Comparison of ENCODE assay signal across 8 mouse cellular contexts in genomic region chr11:69992932-69993331, GRCm38 (mm10). TPM values are rescaled to one million over a fixed set of nuclear protein-coding genes. Genes with fewer than 3 reads are reported as not detected.
DNase-seq lines count a peak whose midpoint lies in the region; ATAC-seq and TF ChIP-seq lines count a peak whose summit lies in the region.

No protein-coding gene starts in this region.

- no peak for DNase-seq in gastrocnemius, adult 2 months
- no peak for DNase-seq in gastrocnemius, postnatal 14 days
- DNase-seq in testis, postnatal 14 days (ENCODE audit: low spot score): no peak
- no peak for DNase-seq in liver, embryonic 13.5 days
- DNase-seq in spleen, postnatal 14 days (ENCODE audit: low spot score in 2 of 2): no peak
- DNase-seq in left cerebral cortex, adult 11 months (ENCODE audit: low spot score): no peak
- no peak for DNase-seq in thymus, postnatal 4 days

- intact Hi-C loops in gastrocnemius, adult 2 months (cut with DNase I): loop anchor here (10.0 kb wide), 3 partner anchors 328 to 652 kb away; partner anchors contain the start of genes Cd68, Kdm6b, Mpdu1 and Rnf167
- intact Hi-C loops in gastrocnemius, postnatal 14 days (cut with DNase I; ENCODE audit: low total_unique reads): no loop called here

- TF ChIP-seq POLR2A in testis, adult 2 months (IDR thresholded peaks at IDR 0.05; ENCODE audit: control insufficient read depth, low read depth, low read length): no peak

- peak overlapping the region; percentile 86 for H3K9ac ChIP-seq in liver, embryonic 13.5 days

- no peaks in the 10 kb centered on the region for H3K27me3 ChIP-seq in testis, adult 2 months (ENCODE audit: control insufficient read depth, insufficient read depth, low read length)
- no peaks in the 10 kb centered on the region for H3K27me3 ChIP-seq in liver, embryonic 13.5 days

- H3K4me1 ChIP-seq in testis, adult 2 months (ENCODE audit: control insufficient read depth, insufficient read depth, low read length): peaks cover 8% of the 10 kb centered on the region
- peaks cover 45% of the 10 kb centered on the region for H3K4me1 ChIP-seq in liver, embryonic 13.5 days (replicated peaks)

- ATAC-seq in liver, embryonic 13.5 days (ENCODE audit: low read depth): no peak

- 86% methylated on average over 3 of the region's 3 CpGs for WGBS in liver, embryonic 13.5 days (ENCODE audit: insufficient replicate concordance)

- H3K36me3 ChIP-seq in testis, adult 2 months (ENCODE audit: control insufficient read depth, insufficient read depth, low read length): peaks cover 4% of the 10 kb centered on the region
- H3K36me3 ChIP-seq in liver, embryonic 13.5 days: peaks cover 46% of the 10 kb centered on the region

- peak overlapping the region; percentile 99 for H3K27ac ChIP-seq in gastrocnemius, adult 2 months
- no peak overlapping the region for H3K27ac ChIP-seq in testis, adult 2 months (ENCODE audit: control insufficient read depth, insufficient read depth, low read depth, low read length)
- peak overlapping the region; percentile 15 for H3K27ac ChIP-seq in liver, embryonic 13.5 days

- peak overlapping the region; percentile 78 for H3K4me2 ChIP-seq in liver, embryonic 13.5 days

- TF ChIP-seq CTCF in gastrocnemius, adult 2 months (IDR thresholded peaks at IDR 0.05): no peak
- no peak for TF ChIP-seq CTCF in testis, adult 2 months (IDR thresholded peaks at IDR 0.05; ENCODE audit: control insufficient read depth, insufficient read depth, insufficient replicate concordance, low read depth, low read length)

- no peaks in the 10 kb centered on the region for H3K9me3 ChIP-seq in liver, embryonic 13.5 days (replicated peaks)

- H3K4me3 ChIP-seq in gastrocnemius, adult 2 months: peak overlapping the region; percentile 84
- H3K4me3 ChIP-seq in testis, adult 2 months (ENCODE audit: control insufficient read depth, low read depth, low read length): peak overlapping the region; percentile 84; the same call in 1 of the 2 replicates
- H3K4me3 ChIP-seq in liver, embryonic 13.5 days (replicated peaks): peak overlapping the region; percentile 74

RNA-seq across cellular contexts. Expression of gene Gabarap, which starts 2.0 kb away (rescaled TPM):
- total RNA-seq in gastrocnemius, adult 2 months (2021): 100 to 1,000 TPM; 194 to 232 TPM
- total RNA-seq in gastrocnemius, postnatal 14 days (2021): 100 to 1,000 TPM; 170 to 180 TPM
- polyA plus RNA-seq in testis, adult 2 months (2012; rRNA removed): 659 and 826 TPM in 2 replicates
- 259 and 294 TPM in 2 replicates for polyA plus RNA-seq in liver, embryonic 13.5 days (2015; fragmentation: Nextera tagmentation; extraction: Ambion mirVana)

RNA-seq across cellular contexts. Expression of gene Phf23, which starts 2.6 kb away (rescaled TPM):
- 10 to 100 TPM; 19.2 to 21.8 TPM for total RNA-seq in gastrocnemius, adult 2 months (2021)
- total RNA-seq in gastrocnemius, postnatal 14 days (2021): 10 to 100 TPM; 20.4 to 20.7 TPM
- polyA plus RNA-seq in testis, adult 2 months (2012; rRNA removed): 19.0 and 21.2 TPM in 2 replicates
- 29.8 and 32.7 TPM in 2 replicates for polyA plus RNA-seq in liver, embryonic 13.5 days (2015; fragmentation: Nextera tagmentation; extraction: Ambion mirVana)

RNA-seq across cellular contexts. Expression of gene Dvl2, which starts 7.5 kb away (rescaled TPM):
- 1 to 10 TPM; 3.6 to 5.0 TPM for total RNA-seq in gastrocnemius, adult 2 months (2021)
- 1 to 10 TPM; 5.1 to 7.8 TPM for total RNA-seq in gastrocnemius, postnatal 14 days (2021)
- polyA plus RNA-seq in testis, adult 2 months (2012; rRNA removed): 15.2 and 16.4 TPM in 2 replicates
- 6.4 and 7.4 TPM in 2 replicates for polyA plus RNA-seq in liver, embryonic 13.5 days (2015; fragmentation: Nextera tagmentation; extraction: Ambion mirVana)

RNA-seq across cellular contexts. Expression of gene Elp5, which starts 10.6 kb away (rescaled TPM):
- total RNA-seq in gastrocnemius, adult 2 months (2021): 10 to 100 TPM; 33.0 to 45.2 TPM
- total RNA-seq in gastrocnemius, postnatal 14 days (2021): 10 to 100 TPM; 43.0 to 52.9 TPM
- 225 and 226 TPM in 2 replicates for polyA plus RNA-seq in testis, adult 2 months (2012; rRNA removed)
- 84.9 and 86.9 TPM in 2 replicates for polyA plus RNA-seq in liver, embryonic 13.5 days (2015; fragmentation: Nextera tagmentation; extraction: Ambion mirVana)

RNA-seq across cellular contexts. Expression of gene Ctdnep1, which starts 12.0 kb away (rescaled TPM):
- 100 to 1,000 TPM; 217 to 261 TPM for total RNA-seq in gastrocnemius, adult 2 months (2021)
- 100 to 1,000 TPM; 185 to 209 TPM for total RNA-seq in gastrocnemius, postnatal 14 days (2021)
- 120 and 137 TPM in 2 replicates for polyA plus RNA-seq in testis, adult 2 months (2012; rRNA removed)
- polyA plus RNA-seq in liver, embryonic 13.5 days (2015; fragmentation: Nextera tagmentation; extraction: Ambion mirVana): 8.7 and 10.1 TPM in 2 replicates
